Mouse (Mus musculus) C2C12 (cell line): ENCODE data around the gene Fut4.

Experiments
- CEBPB ChIP-seq: IDR thresholded peaks from one replicate; pipeline ENCODE4 v1.6.1; 2011; ENCODE audit warnings: low read depth, mild to moderate bottlenecking, control low read depth, moderate library complexity
- CTCF ChIP-seq: IDR thresholded peaks from one replicate; pipeline ENCODE4 v1.5.1; 2011; ENCODE audit not compliant: control insufficient read depth, insufficient read depth, insufficient read length
- FOSL1 ChIP-seq: IDR thresholded peaks from one replicate; pipeline ENCODE4 v1.8.0; 2011; ENCODE audit warnings: mild to moderate bottlenecking, low read length; ENCODE audit not compliant: poor library complexity, insufficient read depth, severe bottlenecking

- TF ChIP-seq CTCF = no peak
- TF ChIP-seq FOSL1 = no peak
- no peak for TF ChIP-seq CEBPB
Observed at GRCm38 (mm10) chr9:14705321-14706162, 46.7 kb downstream of the Fut4 start.
